Mouse (Mus musculus) megakaryocyte, adult 5-6 weeks (primary cell): ENCODE data around the gene 2310007B03Rik. TPM values are rescaled to one million over a fixed set of nuclear protein-coding genes. Genes with fewer than 3 reads are reported as not detected.

Experiments
- ATAC-seq: 2 replicates; pipeline ENCODE4 v1.8.0; 2016; ENCODE audit warnings: mild to moderate bottlenecking, inconsistent platforms; ENCODE audit not compliant: poor library complexity, severe bottlenecking
- total RNA-seq, 2 experiments: library from RNA; stranded (forward) in 1 of 2; stranded (reverse) in 1 of 2; fragments of 153-499, 151-499 nt in 1 of 2; fragments of 221-1000, 200-1000 nt in 1 of 2; gene quantifications; 2 replicates each; pipeline versions ENCODE4 v1.2.3 to v1.2.4; 2015 to 2017

Gene 2310007B03Rik
- total RNA-seq, 2 experiments from 2014 or later = not detected

- ATAC-seq = peak; percentile 84
Measured at GRCm38 (mm10) chr1:93114713-93115463, 45.9 kb downstream of the 2310007B03Rik start.

- no peak for ATAC-seq
Measured at GRCm38 (mm10) chr1:93102700-93103099, 58.0 kb downstream of the 2310007B03Rik start.

GRCm38 (mm10) chr1:93101571-93102061, 59.1 kb downstream of the 2310007B03Rik start, which contains the start of gene Kif1a:
Gene Kif1a (minus strand): TSS chr1:93101951.
- ATAC-seq = no peak

Other genes with a start within 250 kb of the 2310007B03Rik start
- gene Capn10, start 226.6 kb downstream of the 2310007B03Rik start, total RNA-seq (2015) = 2.7 and 5.2 TPM in 2 replicates
- 6.4 and 8.7 TPM in 2 replicates for gene Capn10, start 226.6 kb downstream of the 2310007B03Rik start, total RNA-seq (2017)
- gene Gpr35, start 210.1 kb downstream of the 2310007B03Rik start, total RNA-seq (2015) = 69.5 and 72.6 TPM in 2 replicates
- 46.4 and 47.2 TPM in 2 replicates for gene Gpr35, start 210.1 kb downstream of the 2310007B03Rik start, total RNA-seq (2017)
- gene Aqp12, start 154.6 kb downstream of the 2310007B03Rik start, total RNA-seq (2015) = not detected in 2 replicates
- not detected in 2 replicates for gene Aqp12, start 154.6 kb downstream of the 2310007B03Rik start, total RNA-seq (2017)
- not detected in 2 replicates for gene Kif1a, start 59.0 kb downstream of the 2310007B03Rik start, total RNA-seq (2015)
- gene Kif1a, start 59.0 kb downstream of the 2310007B03Rik start, total RNA-seq (2017) = not detected in 2 replicates
- gene Agxt, start 25.7 kb downstream of the 2310007B03Rik start, total RNA-seq (2015) = not detected in 2 replicates
- not detected in 2 replicates for gene Agxt, start 25.7 kb downstream of the 2310007B03Rik start, total RNA-seq (2017)
- not detected in 2 replicates for gene Crocc2, start 7.8 kb upstream of the 2310007B03Rik start, total RNA-seq (2015)
- gene Crocc2, start 7.8 kb upstream of the 2310007B03Rik start, total RNA-seq (2017) = not detected in 2 replicates
- gene Sned1, start 74.9 kb upstream of the 2310007B03Rik start, total RNA-seq (2015) = 0.49 and 0.98 TPM in 2 replicates
- 0.53 and 1.3 TPM in 2 replicates for gene Sned1, start 74.9 kb upstream of the 2310007B03Rik start, total RNA-seq (2017)
- gene Mterf4, start 145.0 kb upstream of the 2310007B03Rik start, total RNA-seq (2015) = 4.6 and 11.3 TPM in 2 replicates
- gene Mterf4, start 145.0 kb upstream of the 2310007B03Rik start, total RNA-seq (2017) = 17.8 and 20.7 TPM in 2 replicates
- 18.4 and 29.6 TPM in 2 replicates for gene Ppp1r7, start 181.9 kb upstream of the 2310007B03Rik start, total RNA-seq (2015)
- gene Ppp1r7, start 181.9 kb upstream of the 2310007B03Rik start, total RNA-seq (2017) = 11.3 and 13.2 TPM in 2 replicates
- 3.6 and 4.1 TPM in 2 replicates for gene Pask, start 182.5 kb upstream of the 2310007B03Rik start, total RNA-seq (2015)
- 4.3 and 9.9 TPM in 2 replicates for gene Pask, start 182.5 kb upstream of the 2310007B03Rik start, total RNA-seq (2017)
- not detected in 2 replicates for gene Ano7, start 213.0 kb upstream of the 2310007B03Rik start, total RNA-seq (2015)
- gene Ano7, start 213.0 kb upstream of the 2310007B03Rik start, total RNA-seq (2017) = 1.2 TPM in 1 of 2 replicates, not detected in the other